Comparison of ENCODE assay signal across 15 mouse cellular contexts in the genomic region with DNA sequence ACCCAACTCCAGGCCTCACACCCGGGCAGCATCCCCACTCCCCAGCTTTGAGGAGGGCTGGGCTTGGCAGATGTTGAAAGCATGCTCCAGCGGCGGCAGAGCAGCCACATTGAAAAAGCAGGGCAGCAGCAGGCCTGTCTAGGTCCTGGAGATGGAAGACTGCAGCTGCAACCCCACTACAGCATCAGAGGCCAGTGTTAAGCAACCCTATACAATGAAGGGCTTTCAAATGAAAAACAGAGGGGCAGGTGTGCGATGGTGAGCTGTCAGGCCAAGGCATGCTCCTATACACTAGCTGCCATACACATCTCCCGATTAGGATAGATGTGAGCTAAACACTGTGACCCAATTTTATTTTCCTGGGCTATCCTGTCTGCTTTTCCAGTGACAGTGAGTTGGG.
DNase-seq lines count a peak whose midpoint lies in the region; ATAC-seq and TF ChIP-seq lines count a peak whose summit lies in the region.
"Had no signal": no experiment of that assay in that cellular context is flagged by ENCODE, and none has a peak within 500 bp of the region (broad histone marks: within the 10 kb centered on the region; RNA-seq: fewer than 3 reads in every experiment).

No protein-coding gene starts in this region.

- ATAC-seq in hindbrain, embryonic 13.5 days (ENCODE audit: low FRiP score), result no peak
- ATAC-seq in hindbrain, postnatal 0 days, result peak; percentile 70
- ATAC-seq in stomach, postnatal 0 days (ENCODE audit: low FRiP score, low TSS enrichment), result no peak
- ATAC-seq in CD4-positive, CD25-positive, alpha-beta regulatory T cell, adult 4 months, result no peak

- no peaks in the 10 kb centered on the region for H3K27me3 ChIP-seq in hindbrain, embryonic 13.5 days
- no peaks in the 10 kb centered on the region for H3K27me3 ChIP-seq in hindbrain, embryonic 10.5 days (ENCODE audit: insufficient read depth, poor library complexity, severe bottlenecking)
- H3K27me3 ChIP-seq in hindbrain, postnatal 0 days (ENCODE audit: insufficient read depth, low read length), result no peaks in the 10 kb centered on the region
- no peaks in the 10 kb centered on the region for H3K27me3 ChIP-seq in stomach, postnatal 0 days (ENCODE audit: control insufficient read depth, insufficient read depth, low read length)
- H3K27me3 ChIP-seq: heart, embryonic 15.5 days; liver, embryonic 15.5 days had no signal

- H3K4me1 ChIP-seq in hindbrain, embryonic 13.5 days (replicated peaks), result peaks cover 7% of the 10 kb centered on the region; the same call in 1 of the 2 replicates
- no peaks in the 10 kb centered on the region for H3K4me1 ChIP-seq in hindbrain, embryonic 10.5 days (replicated peaks)
- H3K4me1 ChIP-seq in hindbrain, postnatal 0 days (ENCODE audit: insufficient read depth, low read length), result no peaks in the 10 kb centered on the region
- no peaks in the 10 kb centered on the region for H3K4me1 ChIP-seq in stomach, postnatal 0 days (replicated peaks; ENCODE audit: control insufficient read depth, insufficient read depth)
- H3K4me1 ChIP-seq: heart, embryonic 15.5 days; liver, embryonic 15.5 days had no signal

- no peak overlapping the region for H3K9ac ChIP-seq in hindbrain, embryonic 13.5 days
- no peak overlapping the region for H3K9ac ChIP-seq in hindbrain, postnatal 0 days (replicated peaks; ENCODE audit: low read length)
- no peak overlapping the region for H3K9ac ChIP-seq in stomach, postnatal 0 days (ENCODE audit: low read length)
- H3K9ac ChIP-seq: heart, embryonic 15.5 days; liver, embryonic 15.5 days had no signal

- peak overlapping the region; percentile 24; the same call in 1 of the 2 replicates for H3K27ac ChIP-seq in hindbrain, embryonic 13.5 days
- no peak overlapping the region for H3K27ac ChIP-seq in hindbrain, embryonic 10.5 days
- 0 out of 2 replicates have a peak overlapping the region, but pooled peaks have one; percentile 18 for H3K27ac ChIP-seq in hindbrain, postnatal 0 days
- 0 out of 2 replicates have a peak overlapping the region, but pooled peaks have one; percentile 49 for H3K27ac ChIP-seq in stomach, postnatal 0 days (replicated peaks)
- H3K27ac ChIP-seq: heart, embryonic 15.5 days; liver, embryonic 15.5 days had no signal

- peaks cover 73% of the 10 kb centered on the region for H3K36me3 ChIP-seq in hindbrain, embryonic 13.5 days
- peaks cover 96% of the 10 kb centered on the region for H3K36me3 ChIP-seq in hindbrain, embryonic 10.5 days
- H3K36me3 ChIP-seq in hindbrain, postnatal 0 days (ENCODE audit: insufficient read depth, low read length), result peaks cover 51% of the 10 kb centered on the region
- peaks cover 31% of the 10 kb centered on the region for H3K36me3 ChIP-seq in stomach, postnatal 0 days (ENCODE audit: control insufficient read depth, insufficient read depth, low read length)

- no peak for DNase-seq in hindbrain, embryonic 10.5 days (ENCODE audit: low spot score)
- peak; percentile 41 for DNase-seq in retina, postnatal 1 day
- no peak for DNase-seq in retina, embryonic 14.5 days (ENCODE audit: low spot score)
- no peak for DNase-seq in hindbrain, postnatal 0 days (ENCODE audit: low spot score)
- no peak for DNase-seq in stomach, postnatal 0 days (ENCODE audit: low spot score)
- no peak for DNase-seq in cerebellum, adult 11 months
- DNase-seq: adrenal gland, postnatal 36 days; cerebellum, adult 11-12 months; kidney, adult 18-20 months; lung, postnatal 4 days; thymus, postnatal 14 days had no signal

- no peak for TF ChIP-seq EP300 in stomach, postnatal 0 days (optimal IDR thresholded peaks at IDR 0.05)

- 66% methylated on average over 5 of the region's 5 CpGs for WGBS in hindbrain, embryonic 13.5 days
- 81% methylated on average over 5 of the region's 5 CpGs for WGBS in hindbrain, embryonic 10.5 days
- WGBS in hindbrain, postnatal 0 days, result 66% methylated on average over 5 of the region's 5 CpGs
- WGBS in stomach, postnatal 0 days, result 58% methylated on average over 5 of the region's 5 CpGs

- no peak overlapping the region for H3K4me2 ChIP-seq in hindbrain, embryonic 13.5 days
- no peak overlapping the region for H3K4me2 ChIP-seq in hindbrain, postnatal 0 days (ENCODE audit: low read depth, low read length)
- no peak overlapping the region for H3K4me2 ChIP-seq in stomach, postnatal 0 days (replicated peaks; ENCODE audit: low read depth)
- H3K4me2 ChIP-seq: heart, embryonic 15.5 days; liver, embryonic 15.5 days had no signal

- no peak for TF ChIP-seq CTCF in hindbrain, postnatal 0 days (IDR thresholded peaks at IDR 0.05; ENCODE audit: low read depth)
- TF ChIP-seq CTCF in stomach, postnatal 0 days (IDR thresholded peaks at IDR 0.05; ENCODE audit: low read depth), result no peak

- no peaks in the 10 kb centered on the region for H3K9me3 ChIP-seq in hindbrain, embryonic 13.5 days
- H3K9me3 ChIP-seq in hindbrain, embryonic 10.5 days, result no peaks in the 10 kb centered on the region
- no peaks in the 10 kb centered on the region for H3K9me3 ChIP-seq in hindbrain, postnatal 0 days (ENCODE audit: low read length)
- H3K9me3 ChIP-seq in stomach, postnatal 0 days (ENCODE audit: control insufficient read depth, low read length), result no peaks in the 10 kb centered on the region
- H3K9me3 ChIP-seq: heart, embryonic 15.5 days; liver, embryonic 15.5 days had no signal

- H3K4me3 ChIP-seq in hindbrain, embryonic 13.5 days, result no peak overlapping the region
- no peak overlapping the region for H3K4me3 ChIP-seq in hindbrain, embryonic 10.5 days
- H3K4me3 ChIP-seq in hindbrain, postnatal 0 days (ENCODE audit: low read length), result no peak overlapping the region
- no peak overlapping the region for H3K4me3 ChIP-seq in stomach, postnatal 0 days (ENCODE audit: low read depth, low read length)
- H3K4me3 ChIP-seq: heart, embryonic 15.5 days; liver, embryonic 15.5 days had no signal
